Mouse (Mus musculus) MEL (cell line): ENCODE data around the gene Gm11037. TPM values are rescaled to one million over a fixed set of nuclear protein-coding genes. Genes with fewer than 3 reads are reported as not detected.

ENCODE experiments used
- DNase-seq: peaks from one replicate; pipeline ENCODE4 v3.0.0; 2011; ENCODE audit warnings: low read depth, low spot score
- H3K27ac ChIP-seq: 2 replicates; pipeline ENCODE4 v1.5.1; 2012; ENCODE audit warnings: low read depth, mild to moderate bottlenecking, control low read depth, low read length, moderate library complexity; ENCODE audit not compliant: control insufficient read depth
- H3K27me3 ChIP-seq, 2 experiments: fragments of 150-350 bp in 1 of 2; sonication (generic) in 1 of 2; 2 replicates each; pipeline ENCODE4 v1.6.1; 2012; ENCODE audit warnings: low read length in 2 of 2, mild to moderate bottlenecking in 2 of 2, improper control_type of control experiment in 1 of 2, moderate library complexity in 1 of 2; ENCODE audit not compliant: insufficient read depth in 2 of 2, control insufficient read depth in 1 of 2
- H3K36me3 ChIP-seq, 2 experiments: 2 replicates each; pipeline ENCODE4 v1.6.1; 2012 to 2014; ENCODE audit warnings: low read length in 2 of 2, improper control_type of control experiment in 1 of 2, inconsistent platforms in 1 of 2, mild to moderate bottlenecking in 1 of 2; ENCODE audit not compliant: insufficient read depth in 2 of 2, control insufficient read depth in 1 of 2
- H3K4me1 ChIP-seq, 2 experiments: fragments of 150-350 bp in 1 of 2; sonication (generic) in 1 of 2; 2 replicates each; pipeline ENCODE4 v1.6.1; 2012; ENCODE audit warnings: low read length in 2 of 2, improper control_type of control experiment in 1 of 2, mild to moderate bottlenecking in 1 of 2; ENCODE audit not compliant: insufficient read depth in 2 of 2, control insufficient read depth in 1 of 2
- H3K4me3 ChIP-seq, 2 experiments: fragments of 150-350 bp in 1 of 2; sonication (generic) in 1 of 2; 2 replicates each; pipeline ENCODE4 v1.5.1; 2012; ENCODE audit warnings: low read depth in 2 of 2, low read length in 2 of 2, mild to moderate bottlenecking in 2 of 2, moderate library complexity in 2 of 2, control low read depth in 1 of 2, improper control_type of control experiment in 1 of 2; ENCODE audit not compliant: control insufficient read depth in 1 of 2, insufficient read depth in 1 of 2
- H3K79me2 ChIP-seq: 2 replicates; pipeline ENCODE4 v1.6.1; 2012; ENCODE audit warnings: mild to moderate bottlenecking, low read length, moderate library complexity; ENCODE audit not compliant: control insufficient read depth, poor library complexity, insufficient read depth
- H3K9ac ChIP-seq: 2 replicates; pipeline ENCODE4 v1.6.1; 2012; ENCODE audit warnings: low read depth, mild to moderate bottlenecking, control low read depth, low read length, moderate library complexity; ENCODE audit not compliant: control insufficient read depth, poor library complexity, severe bottlenecking
- H3K9me3 ChIP-seq: fragments of 150-350 bp; sonication (generic); replicated peaks from 2 replicates; pipeline ENCODE4 v1.6.1; 2012; ENCODE audit warnings: mild to moderate bottlenecking, low read length, improper control_type of control experiment, moderate library complexity; ENCODE audit not compliant: insufficient read depth
- BHLHE40 ChIP-seq: IDR thresholded peaks from 2 replicates; pipeline ENCODE4 v1.6.1; 2012; ENCODE audit warnings: low read depth, mild to moderate bottlenecking, inconsistent platforms, low read length, improper control_type of control experiment, borderline replicate concordance
- CHD2 ChIP-seq: IDR thresholded peaks from 2 replicates; pipeline ENCODE4 v1.6.1; 2011; ENCODE audit warnings: low read length, improper control_type of control experiment
- ETS1 ChIP-seq: IDR thresholded peaks from 2 replicates; pipeline ENCODE4 v1.6.1; 2012; ENCODE audit warnings: low read depth, mild to moderate bottlenecking, inconsistent platforms, low read length, improper control_type of control experiment, moderate library complexity
- GABPA ChIP-seq: IDR thresholded peaks from 2 replicates; pipeline ENCODE4 v1.6.1; 2012; ENCODE audit warnings: low read depth, mild to moderate bottlenecking, inconsistent platforms, low read length, improper control_type of control experiment, moderate library complexity
- GATA1 ChIP-seq: IDR thresholded peaks from 2 replicates; pipeline ENCODE4 v1.6.1; 2011; ENCODE audit warnings: low read depth, low read length, improper control_type of control experiment
- JUND ChIP-seq: IDR thresholded peaks from 2 replicates; pipeline ENCODE4 v1.6.1; 2011; ENCODE audit warnings: low read depth, mild to moderate bottlenecking, improper control_type of control experiment, low read length
- KAT2A ChIP-seq: conservative IDR thresholded peaks from 2 replicates; pipeline ENCODE4 v1.6.1; 2012; ENCODE audit warnings: low read depth, low read length, improper control_type of control experiment, inconsistent platforms
- MAFK ChIP-seq: IDR thresholded peaks from 2 replicates; pipeline ENCODE4 v1.6.1; 2011; ENCODE audit warnings: low read depth, mild to moderate bottlenecking, low read length, improper control_type of control experiment, borderline replicate concordance
- MAX ChIP-seq: IDR thresholded peaks from 2 replicates; pipeline ENCODE4 v1.6.1; 2011; ENCODE audit warnings: low read length, improper control_type of control experiment
- MAZ ChIP-seq: IDR thresholded peaks from 2 replicates; pipeline ENCODE4 v1.6.1; 2012; ENCODE audit warnings: low read depth, mild to moderate bottlenecking, inconsistent platforms, low read length, improper control_type of control experiment
- NRF1 ChIP-seq: IDR thresholded peaks from 2 replicates; pipeline ENCODE4 v1.6.1; 2014; ENCODE audit warnings: low read depth, mild to moderate bottlenecking, inconsistent platforms, low read length, improper control_type of control experiment, moderate library complexity; ENCODE audit not compliant: poor library complexity, insufficient read depth, severe bottlenecking
- POLR2A ChIP-seq, 2 experiments: IDR thresholded peaks; 2 replicates each; pipeline ENCODE4 v1.6.1; 2011 to 2012; ENCODE audit warnings: low read length in 2 of 2, mild to moderate bottlenecking in 2 of 2, control low read depth in 1 of 2, improper control_type of control experiment in 1 of 2, low read depth in 1 of 2, moderate library complexity in 1 of 2; ENCODE audit not compliant: control insufficient read depth in 1 of 2, insufficient read depth in 1 of 2, poor library complexity in 1 of 2
- POLR2AphosphoS2 ChIP-seq: IDR thresholded peaks from 2 replicates; pipeline ENCODE4 v1.6.1; 2011; ENCODE audit warnings: low read length, improper control_type of control experiment
- POLR2AphosphoS5 ChIP-seq: IDR thresholded peaks from 2 replicates; pipeline ENCODE4 v1.6.1; 2012; ENCODE audit warnings: low read depth, borderline replicate concordance, mild to moderate bottlenecking, inconsistent platforms, low read length, moderate library complexity, mixed read lengths
- RCOR1 ChIP-seq: IDR thresholded peaks from 2 replicates; pipeline ENCODE4 v1.6.1; 2012; ENCODE audit warnings: low read depth, mild to moderate bottlenecking, inconsistent platforms, low read length, improper control_type of control experiment
- SIN3A ChIP-seq: IDR thresholded peaks from 2 replicates; pipeline ENCODE4 v1.6.1; 2012; ENCODE audit warnings: low read length, improper control_type of control experiment, inconsistent platforms
- TAL1 ChIP-seq: IDR thresholded peaks from 2 replicates; pipeline ENCODE4 v1.6.1; 2012; ENCODE audit warnings: mild to moderate bottlenecking, inconsistent platforms, low read length, moderate library complexity, mixed read lengths
- TBP ChIP-seq: IDR thresholded peaks from 2 replicates; pipeline ENCODE4 v1.8.0; 2011; ENCODE audit warnings: low read depth, low read length, improper control_type of control experiment
- TCF12 ChIP-seq: IDR thresholded peaks from 2 replicates; pipeline ENCODE4 v1.6.1; 2014; ENCODE audit warnings: low read depth, mild to moderate bottlenecking, inconsistent platforms, low read length, improper control_type of control experiment, moderate library complexity
- UBTF ChIP-seq: IDR thresholded peaks from 2 replicates; pipeline ENCODE4 v1.6.1; 2012; ENCODE audit warnings: low read depth, mild to moderate bottlenecking, inconsistent platforms, low read length, improper control_type of control experiment, moderate library complexity, borderline replicate concordance; ENCODE audit not compliant: insufficient read depth
- USF2 ChIP-seq, 2 experiments: IDR thresholded peaks; 2 replicates each; pipeline ENCODE4 v1.6.1; 2011 to 2012; ENCODE audit warnings: improper control_type of control experiment in 2 of 2, low read length in 2 of 2, borderline replicate concordance in 1 of 2, inconsistent platforms in 1 of 2, low read depth in 1 of 2, mild to moderate bottlenecking in 1 of 2; ENCODE audit not compliant: insufficient read depth in 1 of 2
- ZC3H11A ChIP-seq: IDR thresholded peaks from 2 replicates; pipeline ENCODE4 v1.6.1; 2012; ENCODE audit warnings: low read depth, mild to moderate bottlenecking, inconsistent platforms, low read length, improper control_type of control experiment
- ZKSCAN1 ChIP-seq: IDR thresholded peaks from 2 replicates; pipeline ENCODE4 v1.6.1; 2012; ENCODE audit warnings: low read depth, mild to moderate bottlenecking, inconsistent platforms, low read length, improper control_type of control experiment, moderate library complexity
- ZNF384 ChIP-seq: IDR thresholded peaks from 2 replicates; pipeline ENCODE4 v1.6.1; 2012; ENCODE audit warnings: low read depth, mild to moderate bottlenecking, inconsistent platforms, low read length, improper control_type of control experiment
- polyA plus RNA-seq, 2 experiments: library from polyadenylated mRNA; stranded (reverse) in 1 of 2; unstranded in 1 of 2; fragments of >175 nt in 1 of 2; fragments of >200 nt in 1 of 2; gene quantifications; 2 replicates each; pipeline versions ENCODE4 v1.2.1 to v1.2.4; 2012; ENCODE audit warnings: low replicate concordance in 2 of 2, low read depth in 1 of 2; ENCODE audit not compliant: insufficient read length in 2 of 2, insufficient read depth in 1 of 2, missing spikeins in 1 of 2
- total RNA-seq: library from RNA; depleted of rRNA; stranded (reverse); fragments of 300-350 nt; gene quantifications from 2 replicates; pipeline ENCODE4 v1.2.3, GENCODE M21; 2012

The Gm11037 gene
- total and polyA plus RNA-seq, 3 experiments, result not detected

GRCm38 (mm10) chr2:131168914-131169313 is 35.6 kb downstream of the Gm11037 start:
- H3K36me3 ChIP-seq, result peaks cover 0 to 5% of the 10 kb centered on the region in 2 experiments; a peak in 1 of 4 replicates
- H3K27me3 ChIP-seq, result no peaks in the 10 kb centered on the region
- H3K4me1 ChIP-seq, result peaks cover 3 to 20% of the 10 kb centered on the region in 2 experiments; a peak in 3 of 4 replicates
- H3K9me3 ChIP-seq, result no peaks in the 10 kb centered on the region
- no peak overlapping the region for H3K4me3 ChIP-seq
- no peak overlapping the region for H3K27ac ChIP-seq
- no peaks in the 10 kb centered on the region for H3K79me2 ChIP-seq
- no peak overlapping the region for H3K9ac ChIP-seq
- DNase-seq, result no peak
- TF ChIP-seq RCOR1 (no peak), MAX (no peak), ZC3H11A (no peak)

GRCm38 (mm10) chr2:131170936-131171335 is 37.6 kb downstream of the Gm11037 start:
- H3K4me1 ChIP-seq, result peaks cover 3 to 24% of the 10 kb centered on the region in 2 experiments; a peak in 3 of 4 replicates
- H3K79me2 ChIP-seq, result no peaks in the 10 kb centered on the region
- peak overlapping the region; percentile 12; the same call in 1 of the 2 replicates for H3K9ac ChIP-seq
- DNase-seq, result no peak
- H3K27me3 ChIP-seq, result no peaks in the 10 kb centered on the region
- TF ChIP-seq POLR2A (IDR thresholded peaks at IDR 0.05; ENCODE audit: control insufficient read depth in 1 of 2, insufficient read depth in 1 of 2, low read depth in 1 of 2, low read length in 2 of 2, poor library complexity in 1 of 2), result no peak
- TF ChIP-seq TAL1, result 0 out of 2 replicates have a peak, but pooled peaks have one; percentile 2
- TF ChIP-seq, all 39 proteins: peak for 1
- H3K4me3 ChIP-seq, result peak overlapping the region; percentile 46 to 51; a peak in 3 of 4 replicates
- H3K9me3 ChIP-seq, result no peaks in the 10 kb centered on the region
- H3K36me3 ChIP-seq, result peaks cover 0 to 5% of the 10 kb centered on the region in 2 experiments; a peak in 1 of 4 replicates
- H3K27ac ChIP-seq, result no peak overlapping the region

GRCm38 (mm10) chr2:131171401-131172104 is 38.3 kb downstream of the Gm11037 start:
- peaks cover 0 to 5% of the 10 kb centered on the region in 2 experiments; a peak in 1 of 4 replicates for H3K36me3 ChIP-seq
- peak overlapping the region; percentile 51 to 67 for H3K4me3 ChIP-seq
- H3K27ac ChIP-seq, result no peak overlapping the region
- DNase-seq, result peak; percentile 79
- H3K79me2 ChIP-seq, result no peaks in the 10 kb centered on the region
- peaks cover 3 to 24% of the 10 kb centered on the region in 2 experiments; a peak in 3 of 4 replicates for H3K4me1 ChIP-seq
- peak overlapping the region; percentile 54 for H3K9ac ChIP-seq
- no peaks in the 10 kb centered on the region for H3K27me3 ChIP-seq
- H3K9me3 ChIP-seq, result no peaks in the 10 kb centered on the region
- TF ChIP-seq CHD2, result no peak
- TF ChIP-seq POLR2AphosphoS5, result no peak
- TF ChIP-seq ZNF384, result no peak
- no peak for TF ChIP-seq RCOR1
- TF ChIP-seq MAZ, result peak; percentile 33; the same call in 1 of the 2 replicates
- TF ChIP-seq GATA1, result no peak
- TF ChIP-seq MAFK, result no peak
- TF ChIP-seq NRF1, result peak; percentile 34; the same call in 1 of the 2 replicates
- no peak for TF ChIP-seq TBP
- peak; percentile 100 for TF ChIP-seq BHLHE40
- no peak for TF ChIP-seq ETS1
- TF ChIP-seq TAL1, result no peak
- no peak for TF ChIP-seq TCF12
- TF ChIP-seq KAT2A, result no peak
- no peak for TF ChIP-seq ZKSCAN1
- no peak for TF ChIP-seq GABPA
- TF ChIP-seq SIN3A, result peak; percentile 51; the same call in 1 of the 2 replicates
- TF ChIP-seq USF2 (IDR thresholded peaks at IDR 0.05; ENCODE audit: borderline replicate concordance in 1 of 2, insufficient read depth in 1 of 2, low read depth in 1 of 2, low read length in 2 of 2), result no peak
- no peak for TF ChIP-seq POLR2AphosphoS2
- no peak for TF ChIP-seq JUND
- TF ChIP-seq UBTF, result no peak
